ENCODE assay signal across 8 mouse cellular contexts in the genomic region with DNA sequence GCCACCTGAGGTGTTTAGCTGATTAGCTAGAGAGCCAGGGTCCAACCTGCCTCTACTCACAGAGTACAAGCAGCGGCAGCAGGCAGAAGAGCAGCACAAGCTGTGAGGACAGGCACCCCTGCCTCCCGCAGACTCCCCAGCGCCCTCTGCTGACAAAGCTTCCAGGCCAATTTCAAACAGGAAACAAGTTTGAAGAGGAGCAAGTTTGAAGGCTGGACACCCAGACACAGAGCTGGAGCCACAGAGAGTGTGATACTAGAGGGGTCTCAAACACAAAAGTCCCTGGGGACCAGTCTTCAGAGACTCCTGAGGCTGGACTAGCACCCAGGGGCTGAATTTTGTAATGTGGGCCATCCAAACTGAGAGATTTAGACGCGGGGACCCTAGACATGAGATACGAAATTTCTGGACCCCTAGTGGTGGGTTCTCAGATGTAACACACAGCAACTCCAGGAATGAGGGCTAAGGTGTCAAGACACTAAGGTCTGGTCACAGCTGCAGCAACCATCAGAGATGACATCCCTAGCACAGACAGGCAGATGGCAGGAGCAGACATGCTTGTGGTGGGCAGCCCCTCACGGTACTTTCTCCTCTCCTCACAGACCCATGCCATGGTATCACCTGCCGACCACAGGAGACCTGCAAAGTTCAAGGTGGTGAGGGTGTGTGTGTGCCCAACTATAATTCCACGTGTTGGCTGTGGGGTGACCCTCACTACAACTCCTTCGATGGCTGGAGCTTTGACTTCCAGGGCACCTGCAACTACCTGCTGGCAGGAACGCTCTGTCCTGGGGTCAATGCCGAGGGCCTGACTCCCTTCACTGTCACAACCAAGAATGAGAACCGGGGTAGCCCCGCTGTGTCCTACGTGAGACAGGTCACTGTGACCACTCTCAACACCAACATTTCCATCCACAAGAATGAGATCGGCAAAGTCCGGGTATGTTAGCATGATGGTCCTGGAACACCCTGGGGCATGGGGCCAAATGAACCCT. TPM values are rescaled to one million over a fixed set of nuclear protein-coding genes. Genes with fewer than 3 reads are reported as not detected.
A peak's percentile ranks its signal among the peaks of the same experiment; 100 is the strongest.
DNase-seq lines count a peak whose midpoint lies in the region; ATAC-seq and TF ChIP-seq lines count a peak whose summit lies in the region.

No protein-coding gene starts in this region.

- in situ Hi-C loops in CH12.LX (cut with MboI; ENCODE audit: low pct_ligation_motif_present, low pct_unique_long_range_greater_than_20kb, low sequenced_read_pairs) (no loop called here), Patski (cut with MboI; ENCODE audit: low pct_unique_long_range_greater_than_20kb) (no loop called here)

- ATAC-seq in kidney, embryonic 15.5 days (replicated peaks; ENCODE audit: low FRiP score) = no peak
- ATAC-seq in Patski = peak; percentile 45

- no peak; the same call in 1 of the 2 replicates for TF ChIP-seq RAD21 in CH12.LX (IDR thresholded peaks at IDR 0.05; ENCODE audit: low read depth, low read length)

- CTCF ChIA-PET in Patski (lab: Charles Lee) = interaction anchor here (0.8 to 1.9 kb wide), 4 partner anchors 12 to 68 kb away, joined by 3 to 5 read pairs (median 4); no protein-coding TSS in a partner anchor

- no peak for TF ChIP-seq EP300 in CH12.LX (IDR thresholded peaks at IDR 0.05; ENCODE audit: low read length)

- no peak overlapping the region for H3K4me2 ChIP-seq in kidney, embryonic 15.5 days
- H3K4me2 ChIP-seq in CH12.LX (ENCODE audit: insufficient read depth, low read depth, poor library complexity, severe bottlenecking) = no peak overlapping the region

- TF ChIP-seq CTCF in CH12.LX (conservative IDR thresholded peaks at IDR 0.05 in 1 of 2, IDR thresholded peaks at IDR 0.05 in 1 of 2; ENCODE audit: low read depth in 2 of 2, low read length in 2 of 2) (peak in 1 of 2 experiments; percentile 52; a peak in 2 of 4 replicates), Patski (IDR thresholded peaks at IDR 0.05) (peak; percentile 75)

- H3K9ac ChIP-seq in kidney, embryonic 15.5 days = no peak overlapping the region
- no peak overlapping the region for H3K9ac ChIP-seq in CH12.LX (ENCODE audit: insufficient read depth, low read depth)

- peaks cover 7% of the 10 kb centered on the region; the same call in 1 of the 2 replicates for H3K27me3 ChIP-seq in kidney, embryonic 15.5 days
- H3K27me3 ChIP-seq in CH12.LX (replicated peaks) = peaks cover 18% of the 10 kb centered on the region
- peaks cover 19% of the 10 kb centered on the region for H3K27me3 ChIP-seq in Patski

- POLR2A ChIA-PET in Patski (lab: Charles Lee) = no interaction called here

- no peak overlapping the region for H3K27ac ChIP-seq in kidney, embryonic 15.5 days
- no peak overlapping the region for H3K27ac ChIP-seq in CH12.LX (ENCODE audit: insufficient read depth, low read depth)

- H3K79me2 ChIP-seq in CH12.LX (replicated peaks; ENCODE audit: control insufficient read depth, extremely low read depth, insufficient read depth, poor library complexity, severe bottlenecking) = no peaks in the 10 kb centered on the region

- 66% methylated on average over 17 of the region's 17 CpGs for WGBS in kidney, embryonic 15.5 days

- no peaks in the 10 kb centered on the region for H3K36me3 ChIP-seq in kidney, embryonic 15.5 days
- H3K36me3 ChIP-seq in CH12.LX (replicated peaks in 1 of 2; ENCODE audit: control insufficient read depth in 1 of 2, insufficient read depth in 1 of 2, low read length in 1 of 2) = no peaks in the 10 kb centered on the region

- no peak overlapping the region for H3K4me3 ChIP-seq in kidney, embryonic 15.5 days (replicated peaks)
- H3K4me3 ChIP-seq in CH12.LX (replicated peaks in 1 of 3; ENCODE audit: low read depth in 2 of 3, low read length in 2 of 3, poor library complexity in 1 of 3) = no peak overlapping the region

- no peak for TF ChIP-seq POLR2A in CH12.LX (IDR thresholded peaks at IDR 0.05; ENCODE audit: low read depth, low read length)

- dilution Hi-C loops in CH12.LX (cut with MboI; ENCODE audit: extremely low pct_ligation_motif_present, extremely low pct_unique_long_range_greater_than_20kb, low sequenced_read_pairs) = no loop called here

- H3K9me3 ChIP-seq in kidney, embryonic 15.5 days (replicated peaks) = peaks cover 12% of the 10 kb centered on the region
- peaks cover 8% of the 10 kb centered on the region for H3K9me3 ChIP-seq in CH12.LX (replicated peaks; ENCODE audit: low read length)

- DNase-seq in kidney, adult 18-20 months = peak; percentile 70
- peak; percentile 17 for DNase-seq in CH12.LX (ENCODE audit: extremely low read depth)
- DNase-seq in Patski (ENCODE audit: low read depth, low spot score) = no peak
- DNase-seq in kidney, adult 8-10 months = peak; percentile 39 to 69
- DNase-seq in mesoderm, embryonic 11.5 days (ENCODE audit: low read depth, low spot score) = peak; percentile 15
- no peak for DNase-seq in c-Kit-positive CD71-positive TER-119-positive erythroid progenitor cells, embryonic 14.5 days (ENCODE audit: low spot score)
- DNase-seq in frontal cortex, postnatal 14 days (ENCODE audit: low spot score in 2 of 2) = no peak

- peaks cover 3% of the 10 kb centered on the region; the same call in 1 of the 2 replicates for H3K4me1 ChIP-seq in kidney, embryonic 15.5 days
- no peaks in the 10 kb centered on the region for H3K4me1 ChIP-seq in CH12.LX (ENCODE audit: control insufficient read depth in 1 of 2, insufficient read depth in 2 of 2)

TF ChIP-seq in CH12.LX, 34 proteins besides CTCF, POLR2A, EP300 and RAD21:
- TF ChIP-seq USF1 (IDR thresholded peaks at IDR 0.05; ENCODE audit: low read depth, low read length) = no peak
- TF ChIP-seq SMC3 (IDR thresholded peaks at IDR 0.05; ENCODE audit: low read depth, low read length) = peak; percentile 33; the same call in 1 of the 2 replicates

RNA-seq across cellular contexts. Expression of gene 9530053A07Rik, which starts 28.4 kb away (rescaled TPM):
- polyA plus RNA-seq in kidney, embryonic 15.5 days (2015; fragmentation: Nextera tagmentation; extraction: Ambion mirVana) = 0.03 TPM in 1 of 2 replicates, not detected in the other
- 0.34 and 0.64 TPM in 2 replicates for total RNA-seq in CH12.LX (2012; rRNA removed)
- 0.05 and 0.07 TPM in 2 replicates for total RNA-seq in CH12.LX (2014; rRNA removed)
- 0.03 and 0.08 TPM in 2 replicates for polyA plus RNA-seq in CH12.LX (2012; ENCODE audit: insufficient read length, low read depth)
- polyA plus RNA-seq in Patski (2021) = 0.77 TPM

RNA-seq across cellular contexts. Expression of gene Fcgbp, which starts 29.9 kb away (rescaled TPM):
- 0.58 and 3.3 TPM in 2 replicates for polyA plus RNA-seq in kidney, embryonic 15.5 days (2015; fragmentation: Nextera tagmentation; extraction: Ambion mirVana)
- total RNA-seq in CH12.LX (2012; rRNA removed) (not detected in 2 replicates), CH12.LX (2014; rRNA removed) (not detected in 2 replicates)
- polyA plus RNA-seq in CH12.LX (2012; ENCODE audit: insufficient read length, low read depth) (not detected in 2 replicates), Patski (2021) (1.6 TPM)

RNA-seq across cellular contexts. Expression of gene Psmc4, which starts 51.0 kb away (rescaled TPM):
- polyA plus RNA-seq in kidney, embryonic 15.5 days (2015; fragmentation: Nextera tagmentation; extraction: Ambion mirVana) = 299 and 310 TPM in 2 replicates
- total RNA-seq in CH12.LX (2012; rRNA removed) (211 and 287 TPM in 2 replicates), CH12.LX (2014; rRNA removed) (258 and 290 TPM in 2 replicates)
- polyA plus RNA-seq in CH12.LX (2012; ENCODE audit: insufficient read length, low read depth) (250 and 272 TPM in 2 replicates), Patski (2021) (176 TPM)

Comparison
In these comparisons a context has a peak if more than half of its experiments do, and no peak if none do; other contexts are left out.
1. DNase-seq: peak in kidney, adult 18-20 months (single experiment), CH12.LX (single experiment), kidney, adult 8-10 months (2 of 2) and mesoderm, embryonic 11.5 days (single experiment); none in Patski (single experiment), c-Kit-positive CD71-positive TER-119-positive erythroid progenitor cells, embryonic 14.5 days (single experiment) and frontal cortex, postnatal 14 days (0 of 2).